Mouse (Mus musculus): ENCODE data around the gene Sh2d6. TPM values are rescaled to one million over a fixed set of nuclear protein-coding genes. Genes with fewer than 3 reads are reported as not detected.
"Not testable (repeated sequence)": the region's sequence is repeated elsewhere in the genome, so short reads cannot be mapped to it uniquely, and the experiment has no call there.

Sh2d6 gene
- polyA plus RNA-seq, 2 experiments: 0.43 TPM; not detected in 1

- Histone ChIP-seq H3K9ac (ENCODE audit: low read depth, low read length, severe bottlenecking) (peak overlapping the region; percentile 55), H3K9me3 (ENCODE audit: control insufficient read depth, low read length) (no peaks in the 10 kb centered on the region), H3K27ac (replicated peaks; ENCODE audit: low read depth, low read length) (no peak overlapping the region), H3K4me1 (ENCODE audit: control insufficient read depth, insufficient read depth, low read length) (peaks cover 16% of the 10 kb centered on the region), H3K4me3 (replicated peaks; ENCODE audit: low read length) (peak overlapping the region; percentile 46), H3K36me3 (ENCODE audit: control insufficient read depth, insufficient read depth, low read length) (no peaks in the 10 kb centered on the region), H3K4me2 (replicated peaks; ENCODE audit: low read depth, low read length, severe bottlenecking) (peak overlapping the region; percentile 91), H3K27me3 (ENCODE audit: control insufficient read depth, insufficient read depth, low read length) (no peaks in the 10 kb centered on the region)
- 44% methylated on average over 10 of the region's 10 CpGs for WGBS
- no peak for TF ChIP-seq POLR2A (IDR thresholded peaks at IDR 0.05; ENCODE audit: borderline replicate concordance, extremely low read depth, insufficient read depth, insufficient read length)
- no peak for ATAC-seq (ENCODE audit: low FRiP score, low read depth)
- DNase-seq (ENCODE audit: low spot score): no peak
Observed at GRCm38 (mm10) chr6:72537998-72538500, 16.5 kb upstream of the Sh2d6 start.

GRCm38 (mm10) chr6:72535165-72535564 is 13.7 kb upstream of the Sh2d6 start:
- no peak for TF ChIP-seq POLR2A (IDR thresholded peaks at IDR 0.05; ENCODE audit: borderline replicate concordance, extremely low read depth, insufficient read depth, insufficient read length)
- H3K4me1 ChIP-seq (ENCODE audit: control insufficient read depth, insufficient read depth, low read length): peaks cover 20% of the 10 kb centered on the region
- H3K4me2 ChIP-seq (replicated peaks; ENCODE audit: low read depth, low read length, severe bottlenecking): peak overlapping the region; percentile 34; the same call in 1 of the 2 replicates
- no peaks in the 10 kb centered on the region for H3K9me3 ChIP-seq (ENCODE audit: control insufficient read depth, low read length)
- H3K9ac ChIP-seq (ENCODE audit: low read depth, low read length, severe bottlenecking): 0 out of 2 replicates have a peak overlapping the region, but pooled peaks have one; percentile 14
- peak; percentile 80 for DNase-seq (ENCODE audit: low spot score)
- no peak for ATAC-seq (ENCODE audit: low FRiP score, low read depth)
- no peaks in the 10 kb centered on the region for H3K27me3 ChIP-seq (ENCODE audit: control insufficient read depth, insufficient read depth, low read length)
- H3K4me3 ChIP-seq (replicated peaks; ENCODE audit: low read length): no peak overlapping the region
- WGBS: 3% methylated on average over 9 of the region's 9 CpGs
- H3K27ac ChIP-seq (replicated peaks; ENCODE audit: low read depth, low read length): no peak overlapping the region
- no peaks in the 10 kb centered on the region for H3K36me3 ChIP-seq (ENCODE audit: control insufficient read depth, insufficient read depth, low read length)

GRCm38 (mm10) chr6:72534035-72534809 is 12.7 kb upstream of the Sh2d6 start:
- no peak overlapping the region for H3K9ac ChIP-seq (ENCODE audit: low read depth, low read length, severe bottlenecking)
- H3K27me3 ChIP-seq (ENCODE audit: control insufficient read depth, insufficient read depth, low read length): no peaks in the 10 kb centered on the region
- DNase-seq (ENCODE audit: low spot score) (peak; percentile 92), ATAC-seq (ENCODE audit: low FRiP score, low read depth) (peak; percentile 71)
- H3K4me1 ChIP-seq (ENCODE audit: control insufficient read depth, insufficient read depth, low read length): peaks cover 20% of the 10 kb centered on the region
- H3K4me2 ChIP-seq (replicated peaks; ENCODE audit: low read depth, low read length, severe bottlenecking): no peak overlapping the region
- H3K9me3 ChIP-seq (ENCODE audit: control insufficient read depth, low read length): no peaks in the 10 kb centered on the region
- WGBS: 15% methylated on average over 9 of the region's 9 CpGs
- no peaks in the 10 kb centered on the region for H3K36me3 ChIP-seq (ENCODE audit: control insufficient read depth, insufficient read depth, low read length)
- no peak for TF ChIP-seq POLR2A (IDR thresholded peaks at IDR 0.05; ENCODE audit: borderline replicate concordance, extremely low read depth, insufficient read depth, insufficient read length)
- H3K4me3 ChIP-seq (replicated peaks; ENCODE audit: low read length): no peak overlapping the region
- H3K27ac ChIP-seq (replicated peaks; ENCODE audit: low read depth, low read length): 0 out of 2 replicates have a peak overlapping the region, but pooled peaks have one; percentile 33

- not testable (repeated sequence) for H3K27ac ChIP-seq (replicated peaks; ENCODE audit: low read depth, low read length); H3K27me3 ChIP-seq (ENCODE audit: control insufficient read depth, insufficient read depth, low read length); H3K9me3 ChIP-seq (ENCODE audit: control insufficient read depth, low read length); H3K4me3 ChIP-seq (replicated peaks; ENCODE audit: low read length); H3K4me2 ChIP-seq (replicated peaks; ENCODE audit: low read depth, low read length, severe bottlenecking); H3K9ac ChIP-seq (ENCODE audit: low read depth, low read length, severe bottlenecking); H3K36me3 ChIP-seq (ENCODE audit: control insufficient read depth, insufficient read depth, low read length)
- peak; percentile 65 for ATAC-seq (ENCODE audit: low FRiP score, low read depth)
- peak; percentile 37 for DNase-seq (ENCODE audit: low spot score)
- 27% methylated on average over 1 of the region's 1 CpGs for WGBS
- H3K4me1 ChIP-seq (ENCODE audit: control insufficient read depth, insufficient read depth, low read length): peaks cover 20% of the 10 kb centered on the region
Observed at GRCm38 (mm10) chr6:72533555-72533954, 12.0 kb upstream of the Sh2d6 start.

GRCm38 (mm10) chr6:72532580-72532979 is 11.1 kb upstream of the Sh2d6 start:
- Histone ChIP-seq H3K4me2 (replicated peaks; ENCODE audit: low read depth, low read length, severe bottlenecking) (no peak overlapping the region), H3K27me3 (ENCODE audit: control insufficient read depth, insufficient read depth, low read length) (no peaks in the 10 kb centered on the region), H3K36me3 (ENCODE audit: control insufficient read depth, insufficient read depth, low read length) (no peaks in the 10 kb centered on the region), H3K9ac (ENCODE audit: low read depth, low read length, severe bottlenecking) (no peak overlapping the region), H3K9me3 (ENCODE audit: control insufficient read depth, low read length) (no peaks in the 10 kb centered on the region), H3K4me3 (replicated peaks; ENCODE audit: low read length) (no peak overlapping the region), H3K4me1 (ENCODE audit: control insufficient read depth, insufficient read depth, low read length) (peaks cover 16% of the 10 kb centered on the region), H3K27ac (replicated peaks; ENCODE audit: low read depth, low read length) (no peak overlapping the region)
- DNase-seq (ENCODE audit: low spot score) (no peak), ATAC-seq (ENCODE audit: low FRiP score, low read depth) (no peak)
- TF ChIP-seq POLR2A (IDR thresholded peaks at IDR 0.05; ENCODE audit: borderline replicate concordance, extremely low read depth, insufficient read depth, insufficient read length): no peak
- WGBS: 72% methylated on average over 4 of the region's 4 CpGs

Data from limb, embryonic 14.5 days (tissue).